Mouse (Mus musculus) lung, embryonic 14.5 days (tissue): ENCODE results near the gene Cd300lf. TPM values are rescaled to one million over a fixed set of nuclear protein-coding genes. Genes with fewer than 3 reads are reported as not detected.

ENCODE experiments used
- ATAC-seq: fragments of 200-750 bp; cut with Nextera tagmentation; 2 replicates; pipeline ENCODE4 v1.8.0; 2017; ENCODE audit warnings: mild to moderate bottlenecking, moderate TSS enrichment, moderate library complexity; ENCODE audit not compliant: insufficient read depth
- DNase-seq: peaks from one replicate; pipeline ENCODE4 v3.0.0-alpha.2; 2015
- H3K27ac ChIP-seq: fragments of 300-500 bp; sonication (generic); 2 replicates; pipeline ENCODE4 v1.5.1; 2014; ENCODE audit warnings: low read depth, mild to moderate bottlenecking, moderate library complexity
- H3K27me3 ChIP-seq: fragments of 300-500 bp; sonication (generic); 2 replicates; pipeline ENCODE4 v1.6.1; 2014; ENCODE audit warnings: low read length, control low read depth; ENCODE audit not compliant: insufficient read depth
- H3K36me3 ChIP-seq: fragments of 300-500 bp; sonication (generic); 2 replicates; pipeline ENCODE4 v1.6.1; 2014; ENCODE audit warnings: control low read depth; ENCODE audit not compliant: insufficient read depth
- H3K4me1 ChIP-seq: fragments of 300-500 bp; sonication (generic); 2 replicates; pipeline ENCODE4 v1.6.1; 2014; ENCODE audit warnings: antibody characterized with exemption, control low read depth; ENCODE audit not compliant: insufficient read depth
- H3K4me2 ChIP-seq: fragments of 300-500 bp; sonication (generic); 2 replicates; pipeline ENCODE4 v1.6.1; 2014; ENCODE audit warnings: mild to moderate bottlenecking
- H3K4me3 ChIP-seq: fragments of 300-500 bp; sonication (generic); 2 replicates; pipeline ENCODE4 v1.5.1; 2014; ENCODE audit warnings: low read depth, low read length
- H3K9ac ChIP-seq: fragments of 300-500 bp; sonication (generic); 2 replicates; pipeline ENCODE4 v1.6.1; 2014
- H3K9me3 ChIP-seq: fragments of 300-500 bp; sonication (generic); 2 replicates; pipeline ENCODE4 v1.6.1; 2016; ENCODE audit warnings: low read depth, low read length, control low read depth
- CTCF ChIP-seq: IDR thresholded peaks from 2 replicates; pipeline ENCODE4 v1.5.1; 2016; ENCODE audit warnings: antibody characterized with exemption, low read depth
- WGBS: fragments of 180-500 bp; shearing (Covaris S2); extraction: QIAGEN DNeasy Blood & Tissue Kit; methylation state at CpG from one replicate; pipeline ENCODE4 v1.1.7; 2014; 5-methylcytosine and 5-hydroxymethylcytosine counted together
- polyA plus RNA-seq: library from polyadenylated mRNA; unstranded; fragments of >200 nt; fragmentation: Nextera tagmentation; extraction: Ambion mirVana; gene quantifications from 2 replicates; pipeline ENCODE4 v1.2.1, GENCODE M21; 2014

Cd300lf gene
- polyA plus RNA-seq, 1 experiment from 2014 or later = 0.91 TPM

GRCm38 (mm10) chr11:115075859-115076258 is 57.9 kb downstream of the Cd300lf start:
- Histone ChIP-seq H3K9me3 (no peaks in the 10 kb centered on the region), H3K27me3 (no peaks in the 10 kb centered on the region), H3K4me2 (no peak overlapping the region), H3K9ac (no peak overlapping the region), H3K36me3 (no peaks in the 10 kb centered on the region), H3K4me1 (peaks cover 5% of the 10 kb centered on the region; the same call in 1 of the 2 replicates), H3K4me3 (no peak overlapping the region), H3K27ac (no peak overlapping the region)
- no peak for ATAC-seq
- WGBS = 41% methylated on average over 5 of the region's 5 CpGs
- DNase-seq = no peak
- TF ChIP-seq CTCF = no peak

- DNase-seq (no peak), ATAC-seq (no peak)
- Histone ChIP-seq H3K4me1 (peaks cover 5% of the 10 kb centered on the region; the same call in 1 of the 2 replicates), H3K4me2 (no peak overlapping the region), H3K4me3 (no peak overlapping the region), H3K36me3 (no peaks in the 10 kb centered on the region), H3K27ac (no peak overlapping the region), H3K9me3 (no peaks in the 10 kb centered on the region), H3K9ac (no peak overlapping the region), H3K27me3 (no peaks in the 10 kb centered on the region)
- 42% methylated on average over 7 of the region's 7 CpGs for WGBS
- TF ChIP-seq CTCF = no peak
Measured at GRCm38 (mm10) chr11:115075407-115075806, 58.4 kb downstream of the Cd300lf start.

DNA sequence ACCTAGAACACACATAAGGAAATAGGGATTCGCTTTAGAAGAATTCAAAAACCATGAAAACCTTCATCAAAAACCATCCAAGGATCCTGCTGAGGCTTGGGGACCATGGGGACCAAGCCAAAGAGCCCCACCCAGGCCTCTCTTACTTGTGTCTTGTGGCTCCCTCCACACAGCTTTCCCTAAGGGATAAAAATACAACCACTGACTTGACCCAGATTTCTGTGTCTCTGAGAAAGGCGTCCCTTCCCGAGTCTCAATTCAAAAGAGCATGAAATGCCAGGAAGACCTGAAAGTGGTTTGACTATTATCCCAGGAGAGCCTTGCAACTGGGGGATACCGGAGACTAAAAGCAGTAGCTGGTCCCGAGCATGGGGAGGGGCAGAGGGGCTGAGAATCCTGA is 60.8 kb downstream of the Cd300lf start:
- no peak for TF ChIP-seq CTCF
- no peak for DNase-seq
- Histone ChIP-seq H3K4me2 (no peak overlapping the region), H3K9me3 (no peaks in the 10 kb centered on the region), H3K27me3 (no peaks in the 10 kb centered on the region), H3K4me3 (no peak overlapping the region), H3K4me1 (peaks cover 5% of the 10 kb centered on the region; the same call in 1 of the 2 replicates), H3K27ac (no peak overlapping the region), H3K36me3 (no peaks in the 10 kb centered on the region), H3K9ac (no peak overlapping the region)
- ATAC-seq = no peak
- 64% methylated on average over 5 of the region's 5 CpGs for WGBS

GRCm38 (mm10) chr11:115071631-115072294 is 62.0 kb downstream of the Cd300lf start:
- Histone ChIP-seq H3K4me3 (no peak overlapping the region), H3K27me3 (no peaks in the 10 kb centered on the region), H3K9ac (no peak overlapping the region; the same call in 1 of the 2 replicates), H3K9me3 (no peaks in the 10 kb centered on the region), H3K4me1 (peaks cover 5% of the 10 kb centered on the region; the same call in 1 of the 2 replicates), H3K36me3 (no peaks in the 10 kb centered on the region), H3K27ac (peak overlapping the region; percentile 65), H3K4me2 (peak overlapping the region; percentile 51)
- 4% methylated on average over 14 of the region's 14 CpGs for WGBS
- peak; percentile 11; the same call in 1 of the 2 replicates for TF ChIP-seq CTCF
- peak; percentile 80 for ATAC-seq
- DNase-seq = peak; percentile 80

DNA sequence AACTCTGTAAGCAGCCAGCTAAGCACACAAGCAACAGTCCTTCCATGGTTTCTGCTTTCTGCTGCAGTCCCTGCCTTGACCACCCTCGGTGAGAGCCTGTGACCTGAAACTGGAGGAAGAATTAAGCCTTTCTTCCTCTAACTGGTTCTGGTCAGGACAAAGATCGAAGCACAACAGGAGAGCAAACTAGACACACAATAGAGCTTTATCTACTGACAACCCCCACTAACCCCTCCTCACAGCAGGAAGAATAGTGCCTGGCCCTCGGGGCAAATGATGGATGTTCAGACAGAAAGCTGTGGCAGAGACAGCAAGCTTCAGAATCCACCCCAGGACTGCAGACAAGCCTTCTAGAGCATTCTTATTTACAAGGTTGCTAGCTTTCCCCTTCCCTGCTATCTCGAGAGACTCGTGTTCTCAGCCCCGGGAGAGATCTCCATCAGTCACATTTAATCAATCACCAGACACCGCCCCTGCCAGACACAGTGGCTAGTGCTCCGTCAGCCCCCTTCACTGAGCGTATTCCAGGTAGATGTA is 62.7 kb downstream of the Cd300lf start:
- H3K27ac ChIP-seq = no peak overlapping the region
- no peak overlapping the region for H3K9ac ChIP-seq

GRCm38 (mm10) chr11:115066768-115067167 is 67.0 kb downstream of the Cd300lf start:
- no peaks in the 10 kb centered on the region for H3K9me3 ChIP-seq
- H3K27ac ChIP-seq = no peak overlapping the region
- no peaks in the 10 kb centered on the region for H3K27me3 ChIP-seq
- DNase-seq = no peak
- TF ChIP-seq CTCF = 0 out of 2 replicates have a peak, but pooled peaks have one; percentile 13
- H3K4me3 ChIP-seq = no peak overlapping the region
- WGBS = 57% methylated on average over 6 of the region's 6 CpGs
- no peaks in the 10 kb centered on the region for H3K36me3 ChIP-seq
- H3K4me1 ChIP-seq = 0 out of 2 replicates have a peak, but pooled peaks cover under 1% of the 10 kb centered on the region
- no peak overlapping the region for H3K4me2 ChIP-seq
- no peak overlapping the region for H3K9ac ChIP-seq
- ATAC-seq = no peak

More for the DNA sequence above, 62.7 kb downstream of the Cd300lf start:
- DNase-seq (no peak), ATAC-seq (no peak)
- Histone ChIP-seq H3K9me3 (no peaks in the 10 kb centered on the region), H3K36me3 (no peaks in the 10 kb centered on the region), H3K4me1 (peaks cover 5% of the 10 kb centered on the region; the same call in 1 of the 2 replicates), H3K4me2 (peak overlapping the region; percentile 51), H3K27me3 (no peaks in the 10 kb centered on the region), H3K4me3 (no peak overlapping the region)
- 4% methylated on average over 9 of the region's 9 CpGs for WGBS
- TF ChIP-seq CTCF = no peak

Other genes starting within 250 kb of the Cd300lf start
- 0.75 and 1.7 TPM in 2 replicates for gene Cd300a, start 244.0 kb downstream of the Cd300lf start, polyA plus RNA-seq
- gene Cd300lb, start 199.6 kb downstream of the Cd300lf start, polyA plus RNA-seq = 0.36 and 0.43 TPM in 2 replicates
- not detected in 2 replicates for gene Cd300c, start 164.8 kb downstream of the Cd300lf start, polyA plus RNA-seq
- gene Cd300ld, start 144.1 kb downstream of the Cd300lf start, polyA plus RNA-seq = 0.11 and 0.29 TPM in 2 replicates
- 2.2 and 3.2 TPM in 2 replicates for gene Cd300c2, start 132.1 kb downstream of the Cd300lf start, polyA plus RNA-seq
- gene Cd300ld2, start 117.8 kb downstream of the Cd300lf start, polyA plus RNA-seq = not detected in 2 replicates
- gene Cd300ld4, start 107.0 kb downstream of the Cd300lf start, polyA plus RNA-seq = not detected in 2 replicates
- gene Cd300ld5, start 96.2 kb downstream of the Cd300lf start, polyA plus RNA-seq = not detected in 2 replicates
- gene Cd300ld3, start 85.6 kb downstream of the Cd300lf start, polyA plus RNA-seq = not detected in 2 replicates
- not detected in 2 replicates for gene Cd300e, start 71.8 kb downstream of the Cd300lf start, polyA plus RNA-seq
- gene Rab37, start 42.6 kb downstream of the Cd300lf start, polyA plus RNA-seq = 0.35 and 0.55 TPM in 2 replicates
- 52.3 and 52.6 TPM in 2 replicates for gene Slc9a3r1, start 29.3 kb upstream of the Cd300lf start, polyA plus RNA-seq
- gene Tmem104, start 53.5 kb upstream of the Cd300lf start, polyA plus RNA-seq = 11.4 and 14.3 TPM in 2 replicates
- gene Nat9, start 53.9 kb upstream of the Cd300lf start, polyA plus RNA-seq = 17.9 and 18.7 TPM in 2 replicates
- gene Grin2c, start 133.3 kb upstream of the Cd300lf start, polyA plus RNA-seq = not detected in 2 replicates
- gene Fdxr, start 143.1 kb upstream of the Cd300lf start, polyA plus RNA-seq = 8.8 and 10.4 TPM in 2 replicates
- 0.14 and 0.18 TPM in 2 replicates for gene Fads6, start 163.7 kb upstream of the Cd300lf start, polyA plus RNA-seq
- not detected in 2 replicates for gene Otop2, start 173.2 kb upstream of the Cd300lf start, polyA plus RNA-seq
- gene Ush1g, start 188.0 kb upstream of the Cd300lf start, polyA plus RNA-seq = not detected in 2 replicates
- 0.12 TPM in 1 of 2 replicates, not detected in the other for gene Otop3, start 200.7 kb upstream of the Cd300lf start, polyA plus RNA-seq
- gene Hid1, start 233.8 kb upstream of the Cd300lf start, polyA plus RNA-seq = 7.4 and 9.2 TPM in 2 replicates
- gene Cdr2l, start 247.9 kb upstream of the Cd300lf start, polyA plus RNA-seq = 17.7 and 19.8 TPM in 2 replicates